Mouse (Mus musculus): ENCODE results near the gene Gm10135. TPM values are rescaled to one million over a fixed set of nuclear protein-coding genes. Genes with fewer than 3 reads are reported as not detected.
"Not testable (repeated sequence)": the region's sequence is repeated elsewhere in the genome, so short reads cannot be mapped to it uniquely, and the experiment has no call there.

Gm10135 gene
- polyA plus RNA-seq, 1 experiment from 2014 or later, result not detected

GRCm38 (mm10) chr5:72960096-72960495, 14.4 kb downstream of the Gm10135 start:
- no peak overlapping the region for H3K4me2 ChIP-seq (replicated peaks)

DNA sequence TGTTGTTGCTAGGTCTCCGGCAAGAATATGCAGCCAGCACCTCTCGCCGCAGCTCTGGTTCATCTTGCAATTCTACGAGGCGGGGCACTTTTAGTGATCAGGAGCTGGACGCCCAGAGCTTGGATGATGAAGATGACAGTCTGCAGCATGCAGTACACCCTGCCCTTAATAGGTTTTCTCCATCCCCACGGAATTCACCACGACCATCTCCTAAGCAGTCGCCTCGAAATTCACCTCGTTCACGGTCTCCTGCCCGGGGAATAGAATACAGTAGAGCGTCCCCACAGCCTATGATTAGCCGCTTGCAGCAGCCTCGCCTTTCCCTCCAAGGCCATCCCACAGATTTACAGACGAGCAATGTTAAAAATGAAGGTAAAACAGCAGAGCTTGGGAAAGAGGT, 17.2 kb downstream of the Gm10135 start:
- no peak overlapping the region for H3K27ac ChIP-seq
- 0 out of 2 replicates have a peak, but pooled peaks cover 2% of the 10 kb centered on the region for H3K4me1 ChIP-seq
- no peak for ATAC-seq (ENCODE audit: insufficient number of reproducible peaks, insufficient read depth, low FRiP score, low TSS enrichment)
- no peaks in the 10 kb centered on the region for H3K27me3 ChIP-seq
- H3K9me3 ChIP-seq, result no peaks in the 10 kb centered on the region
- H3K4me3 ChIP-seq, result no peak overlapping the region
- no peak overlapping the region for H3K4me2 ChIP-seq (replicated peaks)
- no peak overlapping the region for H3K9ac ChIP-seq
- peaks cover 7% of the 10 kb centered on the region; the same call in 1 of the 2 replicates for H3K36me3 ChIP-seq
- 90% methylated on average over 17 of the region's 17 CpGs for WGBS

More at GRCm38 (mm10) chr5:72960096-72960495, 14.4 kb downstream of the Gm10135 start:
- no peak overlapping the region for H3K4me3 ChIP-seq
- H3K4me1 ChIP-seq, result no peaks in the 10 kb centered on the region
- H3K36me3 ChIP-seq, result peaks cover 10% of the 10 kb centered on the region; the same call in 1 of the 2 replicates
- WGBS, result 76% methylated on average over 6 of the region's 6 CpGs
- no peaks in the 10 kb centered on the region for H3K9me3 ChIP-seq
- H3K27me3 ChIP-seq, result no peaks in the 10 kb centered on the region
- no peak for ATAC-seq (ENCODE audit: insufficient number of reproducible peaks, insufficient read depth, low FRiP score, low TSS enrichment)
- H3K9ac ChIP-seq, result no peak overlapping the region
- no peak overlapping the region for H3K27ac ChIP-seq

GRCm38 (mm10) chr5:72953996-72954604, 20.4 kb downstream of the Gm10135 start:
- 0 out of 2 replicates have a peak, but pooled peaks cover 2% of the 10 kb centered on the region for H3K4me1 ChIP-seq
- WGBS, result 75% methylated on average over 3 of the region's 3 CpGs
- H3K27me3 ChIP-seq, result no peaks in the 10 kb centered on the region
- H3K27ac ChIP-seq, result no peak overlapping the region
- no peak overlapping the region for H3K9ac ChIP-seq
- H3K4me3 ChIP-seq, result no peak overlapping the region
- no peak for ATAC-seq (ENCODE audit: insufficient number of reproducible peaks, insufficient read depth, low FRiP score, low TSS enrichment)
- H3K36me3 ChIP-seq, result peaks cover 11% of the 10 kb centered on the region
- no peak overlapping the region for H3K4me2 ChIP-seq (replicated peaks)
- H3K9me3 ChIP-seq, result no peaks in the 10 kb centered on the region

DNA sequence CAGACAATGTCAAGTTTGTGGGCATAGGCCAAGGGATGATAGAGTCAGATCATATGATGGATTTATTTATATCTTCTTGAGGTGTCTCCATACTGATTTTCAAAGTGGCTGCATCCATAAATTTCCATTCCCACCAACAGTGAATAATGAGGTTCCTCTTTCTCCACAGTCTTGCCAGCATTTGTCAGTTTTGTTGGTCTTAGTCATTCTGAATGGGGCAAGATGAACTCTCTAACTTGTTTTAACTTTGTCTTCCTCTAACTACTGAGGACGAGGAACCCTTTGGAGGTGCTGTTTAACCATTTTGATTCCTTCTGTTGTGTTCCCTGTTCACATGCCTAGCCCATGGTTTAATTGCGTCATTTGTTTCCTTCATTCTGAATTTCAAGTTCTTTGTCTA, 24.2 kb downstream of the Gm10135 start:
- Histone ChIP-seq H3K27me3 (no peaks in the 10 kb centered on the region), H3K4me3 (no peak overlapping the region), H3K9ac (no peak overlapping the region), H3K4me1 (0 out of 2 replicates have a peak, but pooled peaks cover 2% of the 10 kb centered on the region), H3K36me3 (peaks cover 18% of the 10 kb centered on the region), H3K4me2 (replicated peaks) (no peak overlapping the region), H3K27ac (no peak overlapping the region), H3K9me3 (no peaks in the 10 kb centered on the region)
- WGBS, result 92% methylated on average over 2 of the region's 2 CpGs
- ATAC-seq (ENCODE audit: insufficient number of reproducible peaks, insufficient read depth, low FRiP score, low TSS enrichment), result no peak

- ATAC-seq (ENCODE audit: insufficient number of reproducible peaks, insufficient read depth, low FRiP score, low TSS enrichment), result no peak
- no peak overlapping the region for H3K4me2 ChIP-seq (replicated peaks)
- H3K27me3 ChIP-seq, result no peaks in the 10 kb centered on the region
- H3K36me3 ChIP-seq, result peaks cover 18% of the 10 kb centered on the region
- no peaks in the 10 kb centered on the region for H3K4me1 ChIP-seq
- WGBS, result 79% methylated on average over 1 of the region's 1 CpGs
- H3K9ac ChIP-seq, result no peak overlapping the region
- H3K4me3 ChIP-seq, result no peak overlapping the region
- no peak overlapping the region for H3K27ac ChIP-seq
- no peaks in the 10 kb centered on the region for H3K9me3 ChIP-seq
These were observed 26.4 kb downstream of the Gm10135 start for GRCm38 (mm10) chr5:72948136-72948535.

DNA sequence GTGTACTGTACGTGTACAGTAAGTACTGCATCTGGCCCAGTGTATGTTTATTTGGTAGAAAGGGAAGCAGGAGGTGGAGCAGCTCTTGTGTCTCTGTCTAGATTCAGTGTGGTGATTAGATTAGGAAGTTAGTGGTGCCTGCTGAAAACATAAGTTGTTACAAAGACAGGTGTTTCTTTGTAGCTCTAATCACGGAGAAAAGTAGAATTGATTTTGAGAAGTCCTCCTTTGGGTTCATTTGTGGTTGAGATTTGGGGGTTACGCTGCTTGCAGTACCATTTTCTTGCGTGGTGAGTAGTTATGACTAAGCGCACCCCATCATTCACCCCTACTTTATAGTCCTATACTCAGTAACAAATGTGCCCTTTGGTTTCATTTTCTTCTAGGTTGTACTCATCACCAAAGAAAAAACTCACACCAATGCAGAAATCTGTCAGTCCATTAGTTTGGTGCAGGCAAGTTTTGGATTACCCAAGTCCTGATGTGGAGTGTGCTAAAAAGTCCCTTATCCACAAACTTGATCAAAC, 33.5 kb downstream of the Gm10135 start:
- H3K9ac ChIP-seq, result no peak overlapping the region
- no peaks in the 10 kb centered on the region for H3K27me3 ChIP-seq
- H3K9me3 ChIP-seq, result no peaks in the 10 kb centered on the region
- H3K4me2 ChIP-seq (replicated peaks), result no peak overlapping the region
- no peaks in the 10 kb centered on the region for H3K4me1 ChIP-seq
- H3K36me3 ChIP-seq, result peaks cover 6% of the 10 kb centered on the region; the same call in 1 of the 2 replicates
- no peak for ATAC-seq (ENCODE audit: insufficient number of reproducible peaks, insufficient read depth, low FRiP score, low TSS enrichment)
- H3K27ac ChIP-seq, result no peak overlapping the region
- WGBS, result 90% methylated on average over 5 of the region's 5 CpGs
- no peak overlapping the region for H3K4me3 ChIP-seq

GRCm38 (mm10) chr5:72939311-72939710, 35.2 kb downstream of the Gm10135 start:
- Histone ChIP-seq H3K27ac (no peak overlapping the region), H3K4me1 (no peaks in the 10 kb centered on the region), H3K9ac (no peak overlapping the region), H3K27me3 (no peaks in the 10 kb centered on the region), H3K4me2 (replicated peaks) (no peak overlapping the region), H3K36me3 (peaks cover 6% of the 10 kb centered on the region; the same call in 1 of the 2 replicates), H3K9me3 (no peaks in the 10 kb centered on the region), H3K4me3 (no peak overlapping the region)
- 93% methylated on average over 2 of the region's 2 CpGs for WGBS
- ATAC-seq (ENCODE audit: insufficient number of reproducible peaks, insufficient read depth, low FRiP score, low TSS enrichment), result no peak

DNA sequence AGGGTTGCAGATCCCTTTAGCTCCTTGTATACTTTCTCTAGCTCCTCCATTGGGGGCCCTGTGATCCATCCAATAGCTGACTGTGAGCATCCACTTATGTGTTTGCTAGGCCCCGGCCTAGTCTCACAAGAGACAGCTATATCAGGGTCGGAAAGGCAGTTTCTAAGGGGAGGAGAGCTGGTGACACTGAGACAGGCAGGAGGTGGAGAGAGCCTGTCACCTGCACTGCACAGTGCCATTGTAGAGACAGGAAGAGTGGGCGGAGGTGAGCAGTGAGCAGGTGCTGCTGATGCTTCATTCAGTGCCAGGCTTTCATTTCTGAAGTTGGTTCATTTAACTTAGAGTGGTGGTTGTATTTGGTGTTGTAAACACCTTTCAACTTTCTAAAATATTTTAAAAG, 36.1 kb downstream of the Gm10135 start:
- H3K4me2 ChIP-seq (replicated peaks); H3K27me3 ChIP-seq; H3K9me3 ChIP-seq; H3K4me3 ChIP-seq; H3K9ac ChIP-seq; H3K27ac ChIP-seq; H3K4me1 ChIP-seq; ATAC-seq (ENCODE audit: insufficient number of reproducible peaks, insufficient read depth, low FRiP score, low TSS enrichment): not testable (repeated sequence)
- H3K36me3 ChIP-seq, result peaks cover 10% of the 10 kb centered on the region
- WGBS, result 97% methylated on average over 3 of the region's 3 CpGs

- H3K27me3 ChIP-seq, result no peaks in the 10 kb centered on the region
- 95% methylated on average over 17 of the region's 17 CpGs for WGBS
- ATAC-seq (ENCODE audit: insufficient number of reproducible peaks, insufficient read depth, low FRiP score, low TSS enrichment), result no peak
These were observed 41.4 kb downstream of the Gm10135 start for GRCm38 (mm10) chr5:72933026-72933675.

GRCm38 (mm10) chr5:72927074-72927473, 47.4 kb downstream of the Gm10135 start:
- Histone ChIP-seq H3K4me1 (no peaks in the 10 kb centered on the region), H3K27me3 (no peaks in the 10 kb centered on the region), H3K9ac (no peak overlapping the region), H3K4me3 (no peak overlapping the region), H3K36me3 (no peaks in the 10 kb centered on the region), H3K27ac (no peak overlapping the region), H3K9me3 (no peaks in the 10 kb centered on the region), H3K4me2 (replicated peaks) (no peak overlapping the region)
- no peak for ATAC-seq (ENCODE audit: insufficient number of reproducible peaks, insufficient read depth, low FRiP score, low TSS enrichment)

More at GRCm38 (mm10) chr5:72933026-72933675, 41.4 kb downstream of the Gm10135 start:
- Histone ChIP-seq H3K27ac (no peak overlapping the region), H3K9ac (no peak overlapping the region), H3K4me1 (no peaks in the 10 kb centered on the region), H3K36me3 (peaks cover 6% of the 10 kb centered on the region), H3K9me3 (no peaks in the 10 kb centered on the region), H3K4me3 (no peak overlapping the region), H3K4me2 (replicated peaks) (no peak overlapping the region)

DNA sequence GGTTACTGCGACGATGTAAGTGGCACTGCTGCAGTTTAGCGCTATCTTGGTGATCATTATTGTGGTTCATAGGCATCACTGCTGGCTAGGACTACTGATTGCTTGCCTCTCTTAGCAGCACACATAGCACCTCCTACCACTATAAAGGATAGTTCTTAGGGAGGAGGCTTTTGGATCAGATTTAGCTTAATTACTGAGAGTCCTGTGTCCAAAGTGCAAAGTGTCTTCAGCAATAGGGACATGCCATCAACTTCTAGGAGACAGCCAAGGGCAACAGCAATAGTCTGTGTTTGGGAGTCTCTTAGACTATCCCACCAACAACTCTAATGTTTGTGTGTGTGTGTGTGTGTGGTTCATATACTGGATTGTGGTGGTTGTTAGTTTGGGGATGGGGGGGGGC, 51.7 kb downstream of the Gm10135 start:
- Histone ChIP-seq H3K4me3 (no peak overlapping the region), H3K36me3 (no peaks in the 10 kb centered on the region), H3K4me1 (no peaks in the 10 kb centered on the region), H3K9ac (no peak overlapping the region), H3K9me3 (no peaks in the 10 kb centered on the region), H3K27ac (no peak overlapping the region), H3K4me2 (replicated peaks) (no peak overlapping the region), H3K27me3 (no peaks in the 10 kb centered on the region)
- 91% methylated on average over 3 of the region's 3 CpGs for WGBS
- no peak for ATAC-seq (ENCODE audit: insufficient number of reproducible peaks, insufficient read depth, low FRiP score, low TSS enrichment)

DNA sequence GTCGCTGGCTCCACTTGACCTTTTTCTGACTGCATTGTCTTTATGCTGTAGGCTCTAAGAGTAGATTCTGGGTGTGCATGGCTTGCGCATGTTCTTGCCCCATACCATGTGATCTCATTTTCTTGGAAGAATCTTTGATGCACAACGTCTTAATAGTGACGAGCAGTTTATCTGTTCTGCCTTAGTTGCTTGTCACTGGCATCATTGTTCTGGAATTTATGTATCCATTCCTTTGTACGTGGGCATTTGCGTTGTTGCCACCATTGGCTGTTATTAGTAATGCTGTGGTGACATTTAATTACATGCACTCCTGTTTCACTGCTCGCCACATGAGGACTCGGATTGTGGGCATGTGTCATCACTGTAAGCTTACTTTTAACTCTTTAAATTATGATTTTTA, 53.3 kb downstream of the Gm10135 start:
- 92% methylated on average over 8 of the region's 8 CpGs for WGBS
- no peak overlapping the region for H3K4me3 ChIP-seq
- peaks cover 15% of the 10 kb centered on the region for H3K4me1 ChIP-seq
- H3K9me3 ChIP-seq, result no peaks in the 10 kb centered on the region
- H3K27ac ChIP-seq, result no peak overlapping the region
- no peak overlapping the region for H3K4me2 ChIP-seq (replicated peaks)
- H3K27me3 ChIP-seq, result no peaks in the 10 kb centered on the region
- ATAC-seq (ENCODE audit: insufficient number of reproducible peaks, insufficient read depth, low FRiP score, low TSS enrichment), result no peak
- H3K9ac ChIP-seq, result no peak overlapping the region
- H3K36me3 ChIP-seq, result no peaks in the 10 kb centered on the region
